Mouse (Mus musculus) 3134 (cell line): Measurements from ENCODE around the gene Senp7.
"Not testable (repeated sequence)": the region's sequence is repeated elsewhere in the genome, so short reads cannot be mapped to it uniquely, and the experiment has no call there.

Experiments
- DNase-seq: peaks from one replicate; pipeline ENCODE4 v3.0.0-alpha.2; 2011; ENCODE audit warnings: low spot score; ENCODE audit not compliant: insufficient read length; ENCODE audit errors: extremely low read depth

The Senp7 gene

GRCm38 (mm10) chr16:56064334-56064990, 16.3 kb downstream of the Senp7 start:
- DNase-seq, result peak; percentile 79

DNA sequence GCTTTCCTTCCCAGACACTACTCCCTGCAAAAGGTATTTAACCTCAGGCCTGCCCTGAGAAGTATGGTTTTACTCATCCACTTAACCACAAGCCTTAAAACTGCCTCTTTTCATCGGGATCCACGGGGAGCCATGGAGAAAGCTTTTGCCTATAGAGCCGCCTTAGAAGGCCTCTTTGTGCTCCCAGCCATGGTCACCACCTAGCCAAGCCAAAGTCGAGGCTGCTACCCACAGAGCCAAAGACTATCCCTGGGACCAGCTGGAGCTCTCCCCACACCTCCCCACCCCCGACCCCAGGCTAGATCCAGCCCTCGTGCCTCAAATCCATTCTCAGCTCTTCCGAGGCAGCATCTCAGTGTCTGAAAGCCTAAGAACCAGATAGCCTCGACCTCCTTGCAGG, 18.0 kb downstream of the Senp7 start:
- peak; percentile 14 for DNase-seq

DNA sequence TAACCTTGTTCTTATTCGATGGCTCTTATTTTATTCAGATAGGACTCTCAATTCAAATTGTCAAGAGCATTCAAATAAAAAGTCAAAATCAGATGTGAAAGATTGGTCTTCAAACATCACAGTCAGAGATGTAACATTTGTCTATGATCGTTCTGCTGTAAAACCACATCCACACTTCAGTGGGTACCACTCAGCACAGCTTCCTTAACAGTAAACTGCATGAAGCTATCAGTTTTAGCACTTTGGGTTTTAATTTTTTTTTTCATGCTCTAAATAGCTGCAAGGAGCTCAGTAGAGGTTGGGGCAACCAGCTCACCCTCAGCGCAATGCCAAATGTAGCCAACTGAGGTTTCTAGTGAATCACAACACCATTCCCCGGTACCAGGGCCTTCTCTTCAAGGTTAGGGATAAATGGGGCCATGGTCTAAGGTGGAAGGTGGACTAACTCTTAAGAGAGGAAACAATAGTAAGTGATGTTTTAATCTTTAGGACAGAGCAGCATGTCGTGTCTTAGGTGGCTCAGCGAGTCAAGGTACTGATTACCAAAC, 20.5 kb downstream of the Senp7 start:
- no peak for DNase-seq

GRCm38 (mm10) chr16:56071317-56072232, 23.4 kb downstream of the Senp7 start:
- no peak for DNase-seq

DNA sequence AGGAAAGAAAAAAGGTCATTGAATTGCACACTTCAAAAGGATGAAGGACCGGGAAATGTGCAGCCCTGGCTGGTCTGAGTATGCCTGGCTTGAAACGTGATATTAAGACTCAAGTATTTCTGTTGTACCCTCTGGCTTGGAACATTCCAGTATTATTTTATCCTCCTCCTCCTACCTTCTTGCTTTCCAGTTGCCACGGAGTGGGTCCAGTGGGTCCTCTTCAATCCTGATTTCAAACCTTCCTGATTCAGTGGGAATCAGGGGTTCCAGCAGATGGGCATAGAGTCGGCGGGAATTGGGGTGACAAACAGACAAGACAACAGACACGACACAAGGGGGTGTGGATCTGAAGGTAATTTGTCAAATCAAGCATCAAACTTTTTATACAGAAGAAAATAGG, 24.4 kb downstream of the Senp7 start:
- no peak for DNase-seq

DNA sequence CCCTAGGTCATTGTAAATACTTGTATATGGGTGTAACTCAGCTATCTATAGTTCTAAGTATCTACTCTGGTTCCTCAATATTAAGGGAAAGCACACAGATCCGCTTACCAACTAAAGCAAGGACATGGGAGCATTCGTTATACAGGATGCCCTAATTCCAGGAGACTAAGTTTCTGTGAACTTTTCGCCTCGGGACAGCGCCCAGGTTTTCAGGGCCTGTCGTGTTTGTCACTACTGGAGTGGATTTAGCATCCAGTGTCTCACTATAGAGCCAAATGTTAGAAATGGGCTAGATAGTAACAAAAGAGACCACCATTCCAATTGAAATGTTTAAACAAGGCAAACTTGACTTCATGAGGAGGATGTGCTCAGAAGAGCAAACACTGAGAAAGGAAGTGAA, 25.0 kb downstream of the Senp7 start:
- not testable (repeated sequence) for DNase-seq

DNA sequence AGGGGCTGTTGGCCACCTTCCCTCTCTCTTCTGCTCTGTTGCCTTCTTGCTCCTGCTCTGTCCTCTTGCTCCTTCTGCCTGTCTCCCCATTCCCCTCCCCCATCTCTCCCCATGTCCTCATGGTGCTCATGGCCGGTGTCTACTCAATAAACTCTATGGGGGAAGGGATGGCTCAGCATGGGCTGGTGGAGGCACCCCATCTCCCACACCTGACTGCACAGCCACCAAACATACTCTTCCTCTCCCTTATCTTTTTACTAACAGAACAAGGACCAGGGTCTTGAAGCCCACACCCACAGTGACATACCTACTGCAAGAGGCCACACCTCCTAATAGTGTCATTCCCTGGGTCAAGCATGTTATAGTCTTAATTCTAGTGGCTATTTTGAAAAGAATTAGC, 26.0 kb downstream of the Senp7 start:
- no peak for DNase-seq

GRCm38 (mm10) chr16:56074565-56074964, 26.4 kb downstream of the Senp7 start:
- DNase-seq, result no peak

DNA sequence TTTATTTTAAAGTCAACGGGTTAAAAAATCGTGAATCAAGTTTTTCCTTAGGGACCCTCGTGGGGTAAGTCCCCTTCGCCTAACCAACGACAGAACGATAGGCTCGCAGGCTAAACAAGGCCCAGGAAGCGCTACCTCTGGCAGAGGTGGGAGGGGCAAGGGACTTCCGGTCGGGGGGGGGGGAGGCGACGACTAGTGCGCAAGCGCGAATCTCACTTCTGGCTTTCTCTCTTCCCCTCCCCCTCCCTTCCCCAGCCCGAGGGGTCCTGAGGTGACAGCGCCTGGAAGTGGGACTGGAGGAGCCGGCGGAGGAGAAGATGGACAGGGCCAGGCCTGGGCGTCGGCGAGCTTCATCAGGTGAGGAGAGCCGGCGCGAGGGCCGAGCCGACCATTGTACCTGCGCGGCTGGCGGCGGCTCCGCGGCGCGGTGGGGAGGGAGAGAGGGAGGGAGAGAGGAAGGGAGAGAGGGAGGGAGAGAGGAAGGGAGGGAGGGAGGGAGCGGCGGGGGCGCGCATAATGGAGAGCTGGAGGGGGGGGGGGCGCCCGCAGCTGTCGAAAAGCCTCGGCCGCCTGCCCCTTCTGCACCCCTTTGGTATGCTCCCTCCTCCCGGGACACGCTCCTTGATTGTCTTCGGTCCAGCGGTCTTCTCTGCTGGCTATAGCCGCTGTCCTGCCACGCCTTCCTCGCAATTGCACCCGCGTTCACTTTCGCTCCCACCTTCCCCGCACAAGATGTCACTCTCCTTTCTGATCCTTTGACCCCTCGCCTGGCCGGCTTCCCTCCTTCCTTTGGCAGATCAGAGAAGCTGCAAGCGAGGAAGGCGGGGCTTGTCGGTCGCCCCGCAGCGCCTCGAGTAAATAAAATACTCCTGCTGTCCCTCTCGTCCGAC, 27.3 kb downstream of the Senp7 start:
- peak; percentile 85 for DNase-seq

- DNase-seq, result no peak
Observed at GRCm38 (mm10) chr16:56076121-56076869, 28.2 kb downstream of the Senp7 start.

DNA sequence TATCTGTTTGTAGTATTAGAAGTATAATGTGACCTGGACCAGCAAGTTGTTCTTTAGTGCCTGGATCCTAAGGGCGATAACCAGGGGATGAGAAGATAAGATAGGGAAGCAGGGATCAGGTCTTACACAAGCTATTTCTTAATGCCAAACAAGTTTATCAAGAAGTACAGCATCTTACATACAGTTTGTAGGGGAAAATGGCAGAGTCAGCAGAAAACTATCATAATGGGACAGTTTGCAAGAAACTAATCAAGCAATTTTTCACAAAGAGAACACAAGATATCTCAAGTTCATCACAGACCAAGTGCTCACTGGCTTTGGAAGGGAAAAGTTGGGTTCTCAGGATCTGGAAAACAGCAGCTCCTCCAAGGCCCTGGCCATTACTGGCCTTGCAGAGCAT, 31.3 kb downstream of the Senp7 start:
- DNase-seq, result no peak

DNA sequence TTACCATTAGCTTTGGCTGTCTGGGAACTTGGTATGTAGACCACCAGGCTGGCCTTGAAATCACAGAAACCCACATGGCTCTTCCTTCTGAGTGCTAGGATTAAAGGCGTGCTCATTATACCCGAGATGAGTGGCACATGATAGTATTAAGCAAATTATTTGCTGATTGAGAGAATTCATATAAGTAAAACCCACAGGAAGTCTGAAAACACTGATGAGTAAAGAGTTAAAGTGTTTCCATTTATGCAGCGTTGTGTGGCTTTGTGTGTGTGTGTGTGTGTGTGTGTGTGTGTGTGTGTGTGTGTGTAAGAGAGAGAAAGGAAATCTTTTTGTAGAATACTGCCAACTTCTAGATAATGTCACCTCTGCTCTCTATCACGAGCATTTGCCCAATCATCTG, 33.6 kb downstream of the Senp7 start:
- no peak for DNase-seq

DNA sequence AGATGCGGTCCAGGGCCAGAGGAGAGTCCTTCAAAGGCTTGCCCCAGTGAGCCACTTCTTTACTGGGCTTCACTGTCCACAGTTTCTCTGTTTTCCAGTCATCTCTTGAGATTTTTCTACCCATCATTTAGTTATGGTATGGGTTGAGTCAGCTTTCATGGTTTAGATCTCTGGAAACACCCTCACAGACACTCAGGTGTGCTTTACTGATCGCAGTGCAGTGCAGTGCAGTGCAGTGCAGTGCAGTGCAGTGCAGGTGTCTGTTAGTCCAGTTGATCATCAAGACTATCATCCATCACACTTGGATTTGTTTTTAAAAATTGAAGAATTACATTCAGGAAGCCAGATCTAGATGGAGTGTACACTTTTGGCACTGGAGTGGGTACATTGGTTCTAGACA, 38.2 kb downstream of the Senp7 start:
- DNase-seq, result no peak

DNA sequence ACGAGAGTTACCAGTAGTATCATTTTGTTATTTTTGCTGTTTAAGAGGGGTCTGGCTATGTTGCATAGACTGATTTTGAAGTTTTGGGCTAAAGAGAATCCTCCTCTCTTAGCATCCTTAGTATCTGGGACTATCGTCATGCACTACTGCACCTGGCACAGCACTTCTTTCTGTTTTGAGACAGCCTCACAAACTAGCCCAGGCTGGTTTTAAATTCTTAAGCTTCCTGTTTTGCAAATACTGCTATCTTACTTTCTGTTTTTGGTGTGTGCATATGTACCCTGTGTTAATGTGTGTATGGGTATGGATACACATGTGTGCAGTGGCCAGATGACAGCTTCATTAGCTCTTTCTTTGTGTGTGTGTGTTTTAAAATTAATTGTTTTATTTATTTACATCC, 42.2 kb downstream of the Senp7 start:
- no peak for DNase-seq

- DNase-seq, result not testable (repeated sequence)
Observed at GRCm38 (mm10) chr16:56096401-56097018, 48.4 kb downstream of the Senp7 start.

DNA sequence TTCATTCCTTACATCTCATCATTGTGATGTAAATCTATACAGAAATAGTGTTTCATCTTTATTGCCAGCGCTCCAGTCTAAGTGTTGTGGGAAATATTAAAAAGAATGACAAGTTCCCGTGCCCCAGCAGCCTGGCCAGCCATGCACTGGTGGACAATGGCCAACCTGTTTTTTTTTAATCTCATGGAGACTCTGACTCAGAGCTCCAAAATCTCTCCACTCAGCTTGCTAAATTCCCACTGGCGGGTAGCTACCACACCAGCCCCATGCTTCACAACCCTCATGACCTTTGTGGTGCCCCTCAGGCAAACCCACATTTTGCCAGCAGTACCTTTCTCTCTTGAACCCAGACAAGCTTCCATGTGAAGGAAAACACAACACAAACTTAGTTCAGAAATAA, 67.6 kb downstream of the Senp7 start:
- DNase-seq, result peak; percentile 11

DNA sequence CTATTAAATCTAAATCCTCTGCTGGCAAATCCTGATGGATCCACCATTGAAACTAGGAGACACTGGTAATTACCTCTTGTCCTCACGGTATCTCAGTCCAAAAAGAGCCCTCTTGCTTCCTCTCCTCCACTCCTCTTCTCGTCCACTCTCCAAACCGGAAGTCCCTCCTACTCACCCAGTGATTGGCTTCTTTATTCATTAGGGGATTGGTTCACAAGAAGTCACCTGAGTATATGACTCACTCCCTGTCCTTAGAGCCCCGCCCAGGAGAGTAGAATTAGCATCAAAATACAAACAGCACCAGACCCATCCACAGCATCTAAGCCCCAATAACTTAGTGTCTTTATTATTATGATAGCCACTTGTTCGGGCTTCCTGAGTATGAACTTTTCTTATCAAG, 68.0 kb downstream of the Senp7 start:
- no peak for DNase-seq

GRCm38 (mm10) chr16:56117327-56118180, 69.4 kb downstream of the Senp7 start:
- no peak for DNase-seq

- no peak for DNase-seq
Observed at GRCm38 (mm10) chr16:56122517-56122916, 74.4 kb downstream of the Senp7 start.
